In the genomic region with DNA sequence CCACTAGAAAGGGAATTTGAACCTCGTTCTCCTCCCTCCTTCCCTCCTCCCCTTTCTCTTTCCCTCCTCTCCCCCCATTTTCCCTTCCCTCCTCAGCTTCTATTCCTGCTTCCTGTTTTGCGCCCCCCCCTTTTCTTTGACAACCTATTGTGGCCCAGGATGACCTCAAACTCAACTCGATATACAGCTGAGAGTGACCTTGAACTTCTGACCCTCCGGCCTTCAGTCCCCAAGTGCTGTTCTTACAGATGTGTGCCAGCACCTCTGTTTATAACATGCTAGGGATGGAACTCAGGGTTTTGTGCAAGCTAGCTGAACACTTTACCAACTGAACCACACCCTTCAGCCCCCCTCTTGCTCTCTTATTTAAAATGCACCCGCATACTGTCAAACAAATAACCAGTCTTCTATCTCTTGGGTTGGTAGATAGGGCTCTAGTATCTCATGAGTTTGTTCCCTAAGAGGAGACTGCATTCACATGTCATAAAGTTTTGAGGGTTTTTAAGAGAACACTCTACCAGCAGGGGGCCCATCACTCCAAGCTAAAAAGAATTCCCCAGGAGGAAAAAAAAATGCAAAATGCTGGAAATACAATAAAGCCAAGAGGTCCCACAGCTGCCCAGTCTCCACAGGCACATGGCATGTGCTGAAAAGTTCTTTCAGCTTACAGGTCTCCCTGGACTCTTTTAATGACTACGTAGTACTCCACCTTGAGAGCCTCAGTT, we compare ENCODE assay signal across 8 mouse cellular contexts. TPM values are rescaled to one million over a fixed set of nuclear protein-coding genes. Genes with fewer than 3 reads are reported as not detected.
DNase-seq lines count a peak whose midpoint lies in the region; ATAC-seq lines count a peak whose summit lies in the region.
"Had no signal": no experiment of that assay in that cellular context is flagged by ENCODE, and none has a peak within 500 bp of the region (broad histone marks: within the 10 kb centered on the region; RNA-seq: fewer than 3 reads in every experiment).

No protein-coding gene starts in this region.

- no peaks in the 10 kb centered on the region for H3K4me1 ChIP-seq in kidney, embryonic 16.5 days (ENCODE audit: insufficient read depth, low read length)
- no peaks in the 10 kb centered on the region for H3K4me1 ChIP-seq in embryonic facial prominence, embryonic 14.5 days (ENCODE audit: control insufficient read depth, insufficient read depth, low read length)

- no peaks in the 10 kb centered on the region for H3K27me3 ChIP-seq in kidney, embryonic 16.5 days (ENCODE audit: insufficient read depth, low read length)
- H3K27me3 ChIP-seq in embryonic facial prominence, embryonic 14.5 days (replicated peaks; ENCODE audit: control insufficient read depth, insufficient read depth, low read length): no peaks in the 10 kb centered on the region

- no peaks in the 10 kb centered on the region for H3K36me3 ChIP-seq in kidney, embryonic 16.5 days (ENCODE audit: insufficient read depth, low read length)
- no peaks in the 10 kb centered on the region for H3K36me3 ChIP-seq in embryonic facial prominence, embryonic 14.5 days (ENCODE audit: control insufficient read depth, insufficient read depth, low read length)

- H3K27ac ChIP-seq in kidney, embryonic 16.5 days (ENCODE audit: low read length): no peak overlapping the region
- no peak overlapping the region for H3K27ac ChIP-seq in embryonic facial prominence, embryonic 14.5 days (replicated peaks; ENCODE audit: low read depth, low read length)

- peaks cover 5% of the 10 kb centered on the region; the same call in 1 of the 2 replicates for H3K9me3 ChIP-seq in kidney, embryonic 16.5 days (ENCODE audit: low read length)
- H3K9me3 ChIP-seq in embryonic facial prominence, embryonic 14.5 days (ENCODE audit: control insufficient read depth, low read length): no peaks in the 10 kb centered on the region; the same call in 1 of the 2 replicates

- H3K4me3 ChIP-seq in kidney, embryonic 16.5 days (ENCODE audit: low read length): no peak overlapping the region
- H3K4me3 ChIP-seq in embryonic facial prominence, embryonic 14.5 days (ENCODE audit: low read depth, low read length): no peak overlapping the region
- H3K4me3 ChIP-seq: erythroblast, embryonic 14.5 days had no signal

- H3K9ac ChIP-seq in kidney, embryonic 16.5 days (replicated peaks; ENCODE audit: low read length): no peak overlapping the region
- no peak overlapping the region for H3K9ac ChIP-seq in embryonic facial prominence, embryonic 14.5 days (ENCODE audit: low read depth, low read length)

- H3K4me2 ChIP-seq in kidney, embryonic 16.5 days (replicated peaks; ENCODE audit: low read depth, low read length): no peak overlapping the region
- H3K4me2 ChIP-seq in embryonic facial prominence, embryonic 14.5 days (ENCODE audit: low read depth, low read length): no peak overlapping the region

- ATAC-seq in kidney, embryonic 16.5 days (ENCODE audit: low FRiP score, low TSS enrichment): no peak
- ATAC-seq in embryonic facial prominence, embryonic 14.5 days (ENCODE audit: low read depth): no peak
- no peak for ATAC-seq in megakaryocyte-erythroid progenitor cell, adult 5-6 weeks (replicated peaks; ENCODE audit: low FRiP score, low TSS enrichment, poor library complexity, severe bottlenecking)

- DNase-seq in kidney, adult 18-20 months: peak; percentile 40
- peak; percentile 20 for DNase-seq in urinary bladder, postnatal 25 days (ENCODE audit: low spot score)
- DNase-seq in urinary bladder, postnatal 4 days (ENCODE audit: low spot score in 2 of 2): no peak
- DNase-seq in embryonic facial prominence, embryonic 14.5 days (ENCODE audit: low spot score): peak; percentile 77
- DNase-seq in spleen, adult 12 weeks (ENCODE audit: low spot score): no peak

- whole genome bisulfite sequencing in kidney, embryonic 16.5 days: 68% methylated on average over 6 of the region's 6 CpGs
- WGBS in embryonic facial prominence, embryonic 14.5 days: 73% methylated on average over 6 of the region's 6 CpGs

RNA-seq across cellular contexts. Expression of a gene that starts 20.8 kb away (rescaled TPM):
- polyA plus RNA-seq in kidney, embryonic 16.5 days (2015; fragmentation: Nextera tagmentation; extraction: Ambion mirVana): 1.1 and 1.2 TPM in 2 replicates
- polyA plus RNA-seq in embryonic facial prominence, embryonic 14.5 days (2014; fragmentation: Nextera tagmentation; extraction: Ambion mirVana): 1.6 and 2.4 TPM in 2 replicates
- total RNA-seq in megakaryocyte-erythroid progenitor cell, adult 5-6 weeks (2014; fragmentation: Nextera tagmentation): not detected in 2 replicates
- total RNA-seq in megakaryocyte-erythroid progenitor cell, adult 5-6 weeks (2017): not detected in 2 replicates
- polyA plus RNA-seq: erythroblast, embryonic 14.5 days had no signal

Comparison
In these comparisons a context has a peak if more than half of its experiments do, and no peak if none do; other contexts are left out.
1. DNase-seq: peak in kidney, adult 18-20 months (single experiment), urinary bladder, postnatal 25 days (single experiment) and embryonic facial prominence, embryonic 14.5 days (single experiment); none in urinary bladder, postnatal 4 days (0 of 2) and spleen, adult 12 weeks (single experiment).